Mouse (Mus musculus) megakaryocyte-erythroid progenitor cell, adult 5 weeks (primary cell): Measurements from ENCODE around the gene Hnrnpll. TPM values are rescaled to one million over a fixed set of nuclear protein-coding genes. Genes with fewer than 3 reads are reported as not detected.

ENCODE experiments used
- polyA plus RNA-seq: library from polyadenylated mRNA; stranded (reverse); fragments of >175 nt; gene quantifications from 2 replicates; pipeline ENCODE4 v1.2.3, GENCODE M21; 2012

Gene Hnrnpll
- polyA plus RNA-seq = 51.9 and 59.3 TPM in 2 replicates

GRCm38 (mm10) chr17:80061783-80062619, at the start of gene Hnrnpll:
Gene Hnrnpll (minus strand): TSS chr17:80062334.

Other genes starting within 250 kb of the Hnrnpll start
- 4.2 and 4.9 TPM in 2 replicates for gene Atl2, start 166.2 kb downstream of the Hnrnpll start, polyA plus RNA-seq
- gene Galm, start 65.1 kb upstream of the Hnrnpll start, polyA plus RNA-seq = 0.34 and 0.35 TPM in 2 replicates
- gene Srsf7, start 145.0 kb upstream of the Hnrnpll start, polyA plus RNA-seq = 165 and 186 TPM in 2 replicates
- not detected in 2 replicates for gene Ttc39d, start 145.1 kb upstream of the Hnrnpll start, polyA plus RNA-seq
- 1.2 and 1.5 TPM in 2 replicates for gene Gemin6, start 162.1 kb upstream of the Hnrnpll start, polyA plus RNA-seq
- gene Morn2, start 227.9 kb upstream of the Hnrnpll start, polyA plus RNA-seq = 1.6 and 3.0 TPM in 2 replicates
- gene Dhx57, start 228.1 kb upstream of the Hnrnpll start, polyA plus RNA-seq = 6.8 and 6.9 TPM in 2 replicates
- 0.03 TPM in 1 of 2 replicates, not detected in the other for gene Arhgef33, start 245.1 kb upstream of the Hnrnpll start, polyA plus RNA-seq